Mouse (Mus musculus): ENCODE results near the gene Trabd.

Trabd gene

GRCm38 (mm10) chr15:89128382-89129350, 53.7 kb downstream of the Trabd start, which contains the start of gene Hdac10:
Gene Hdac10, minus strand, starts transcription at chr15:89128700.
- DNase-seq, result peak; percentile 82

- no peak for DNase-seq
Observed at GRCm38 (mm10) chr15:89130245-89130644, 55.3 kb downstream of the Trabd start.

GRCm38 (mm10) chr15:89131316-89131715, 56.4 kb downstream of the Trabd start:
- DNase-seq, result peak; percentile 64
